Mouse (Mus musculus) heart, adult 2 months (tissue): Measurements from ENCODE around the gene Slc22a18.

Experiments used
- CTCF ChIP-seq: fragments of 200-600 bp; IDR thresholded peaks from 2 replicates; pipeline ENCODE4 v1.8.1; 2022; ENCODE audit warnings: antibody characterized with exemption, mild to moderate bottlenecking, moderate library complexity
- POLR2A ChIP-seq: fragments of 200-500 bp; IDR thresholded peaks from 2 replicates; pipeline ENCODE4 v1.6.1; 2011; ENCODE audit warnings: mild to moderate bottlenecking, low read depth, low read length, control low read depth; ENCODE audit not compliant: insufficient read depth

DNA sequence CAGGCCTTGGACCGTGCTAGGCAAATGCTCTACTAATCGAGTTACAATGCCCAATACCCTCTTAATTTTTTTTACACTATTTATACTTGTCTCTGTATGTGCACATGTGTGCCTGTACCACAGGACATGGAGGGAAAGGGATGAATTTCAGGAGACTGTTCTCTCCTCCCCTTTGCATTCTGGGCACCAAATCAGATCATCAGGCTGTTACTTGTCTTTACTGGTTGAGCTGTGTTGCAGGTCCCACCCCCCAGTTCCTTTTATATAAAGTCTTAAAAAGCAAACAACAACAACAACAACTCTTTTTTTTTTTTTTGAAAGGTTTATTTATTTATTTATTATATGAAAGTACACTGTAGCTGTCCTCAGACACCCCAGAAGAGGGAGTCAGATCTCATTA lies 31.9 kb downstream of the Slc22a18 start:
- TF ChIP-seq CTCF: no peak
- no peak for TF ChIP-seq POLR2A
